Comparison of ENCODE assay signal across 25 mouse cellular contexts in the genomic region with DNA sequence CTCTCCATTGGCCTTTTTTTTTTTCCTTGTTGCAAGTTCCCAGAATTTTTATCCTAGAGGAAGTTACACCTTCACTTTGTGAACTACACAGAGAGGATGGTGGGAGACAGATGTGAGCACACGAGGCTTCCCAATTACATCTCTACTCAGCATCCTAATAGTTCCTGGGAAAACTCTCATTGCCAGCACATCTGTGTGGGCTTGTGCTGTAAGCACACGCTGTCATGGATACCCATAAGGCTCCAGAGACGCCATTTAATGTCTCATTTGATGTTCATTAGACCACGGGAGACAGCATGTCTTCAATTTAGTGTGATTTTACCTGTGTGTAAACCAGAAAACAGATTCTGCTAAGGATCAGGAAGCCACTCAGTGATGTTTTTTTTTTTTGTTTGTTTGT.
"Had no signal": no experiment of that assay in that cellular context is flagged by ENCODE, and none has a peak within 500 bp of the region (broad histone marks: within the 10 kb centered on the region; RNA-seq: fewer than 3 reads in every experiment).

No protein-coding gene starts in this region.

- H3K27ac ChIP-seq: liver, embryonic 13.5 days; liver, embryonic 15.5 days; lung, embryonic 15.5 days; macrophage; midbrain, embryonic 13.5 days; midbrain, embryonic 15.5 days; neural tube, embryonic 12.5 days; stomach, embryonic 15.5 days; stomach, postnatal 0 days had no signal

- H3K4me1 ChIP-seq: liver, embryonic 13.5 days; liver, embryonic 15.5 days; lung, embryonic 15.5 days; megakaryocyte, embryonic 14.5 days; midbrain, embryonic 13.5 days; midbrain, embryonic 15.5 days; neural tube, embryonic 12.5 days; stomach, embryonic 15.5 days had no signal

- DNase-seq: liver, embryonic 13.5 days; liver, postnatal 0 days; lung, adult 2 months; lung, postnatal 14 days; lung, postnatal 36 days; retina, postnatal 1 day; right cerebral cortex, adult 18-20 months; right cerebral cortex, postnatal 25 days; right cerebral cortex, postnatal 4 days; spleen, adult 18-20 months; thymus, adult 2 months; thymus, postnatal 25 days; thymus, postnatal 4 days had no signal

- H3K4me2 ChIP-seq: liver, embryonic 13.5 days; liver, embryonic 15.5 days; lung, embryonic 15.5 days; midbrain, embryonic 11.5 days; midbrain, embryonic 13.5 days; midbrain, embryonic 15.5 days; neural tube, embryonic 12.5 days; stomach, embryonic 15.5 days had no signal

- H3K9me3 ChIP-seq: liver, embryonic 15.5 days; lung, embryonic 15.5 days; megakaryocyte, embryonic 14.5 days; midbrain, embryonic 13.5 days; midbrain, embryonic 15.5 days; neural tube, embryonic 12.5 days; stomach, embryonic 15.5 days had no signal

- H3K9ac ChIP-seq: liver, embryonic 13.5 days; liver, embryonic 15.5 days; liver, postnatal 0 days; lung, embryonic 15.5 days; midbrain, embryonic 13.5 days; midbrain, embryonic 15.5 days; neural tube, embryonic 12.5 days; stomach, embryonic 15.5 days had no signal

- H3K27me3 ChIP-seq: liver, embryonic 13.5 days; liver, embryonic 15.5 days; lung, embryonic 15.5 days; megakaryocyte, embryonic 14.5 days; midbrain, embryonic 15.5 days; neural tube, embryonic 12.5 days; stomach, embryonic 15.5 days had no signal

- ATAC-seq: liver, postnatal 0 days; lung, postnatal 0 days; midbrain, embryonic 13.5 days; midbrain, embryonic 15.5 days had no signal

- H3K4me3 ChIP-seq: liver, embryonic 13.5 days; liver, embryonic 15.5 days; lung, embryonic 15.5 days; megakaryocyte, embryonic 14.5 days; midbrain, embryonic 13.5 days; midbrain, embryonic 15.5 days; myocyte; neural tube, embryonic 12.5 days; stomach, embryonic 15.5 days had no signal

- H3K36me3 ChIP-seq: liver, embryonic 13.5 days; liver, embryonic 15.5 days; lung, embryonic 15.5 days; midbrain, embryonic 13.5 days; midbrain, embryonic 15.5 days; neural tube, embryonic 12.5 days; stomach, embryonic 15.5 days had no signal
